Mouse (Mus musculus) E14TG2a.4 (cell line): Measurements from ENCODE around the gene Cnot8.

Experiments
- CTCF ChIP-seq: conservative IDR thresholded peaks from 2 replicates; pipeline ENCODE4 v1.5.1; 2014; ENCODE audit warnings: low read length
- NANOG ChIP-seq: IDR thresholded peaks from 2 replicates; pipeline ENCODE4 v1.6.1; 2014; ENCODE audit warnings: borderline replicate concordance, low read length, mixed read lengths
- POU5F1 ChIP-seq: IDR thresholded peaks from 2 replicates; pipeline ENCODE4 v1.6.1; 2014; ENCODE audit warnings: low read length, borderline replicate concordance

- TF ChIP-seq NANOG (no peak), CTCF (no peak), POU5F1 (no peak)
These were observed 9.2 kb upstream of the Cnot8 start for GRCm38 (mm10) chr11:58094766-58095165.
